Mouse (Mus musculus) lung, postnatal 36 days (tissue): ENCODE measurements around the gene Med16.

Source experiments
- DNase-seq: peaks from one replicate; pipeline ENCODE4 v3.0.0; 2022; ENCODE audit warnings: mixed read lengths

Gene Med16

GRCm38 (mm10) chr10:79932736-79933135 lies 24.0 kb upstream of the Med16 start:
- DNase-seq: peak; percentile 78

- DNase-seq: no peak
These were observed 23.1 kb upstream of the Med16 start for GRCm38 (mm10) chr10:79931797-79932196.

DNA sequence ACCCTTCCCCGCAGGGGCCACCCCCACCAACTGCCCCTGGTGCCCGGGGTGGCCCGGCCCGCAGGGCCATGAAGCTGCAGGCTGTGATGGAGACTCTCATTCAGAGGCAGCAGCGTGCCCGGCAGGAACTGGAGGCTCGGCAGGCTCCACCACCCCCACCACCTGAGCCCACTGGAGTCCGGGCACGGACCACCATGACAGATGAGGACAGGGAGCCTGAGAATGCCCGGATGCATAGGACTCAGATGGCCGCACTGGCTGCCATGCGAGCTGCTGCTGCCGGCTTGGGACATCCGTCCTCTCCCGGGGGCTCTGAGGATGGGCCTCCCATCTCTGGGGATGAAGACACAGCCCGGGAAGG lies 22.1 kb upstream of the Med16 start:
- no peak for DNase-seq

DNA sequence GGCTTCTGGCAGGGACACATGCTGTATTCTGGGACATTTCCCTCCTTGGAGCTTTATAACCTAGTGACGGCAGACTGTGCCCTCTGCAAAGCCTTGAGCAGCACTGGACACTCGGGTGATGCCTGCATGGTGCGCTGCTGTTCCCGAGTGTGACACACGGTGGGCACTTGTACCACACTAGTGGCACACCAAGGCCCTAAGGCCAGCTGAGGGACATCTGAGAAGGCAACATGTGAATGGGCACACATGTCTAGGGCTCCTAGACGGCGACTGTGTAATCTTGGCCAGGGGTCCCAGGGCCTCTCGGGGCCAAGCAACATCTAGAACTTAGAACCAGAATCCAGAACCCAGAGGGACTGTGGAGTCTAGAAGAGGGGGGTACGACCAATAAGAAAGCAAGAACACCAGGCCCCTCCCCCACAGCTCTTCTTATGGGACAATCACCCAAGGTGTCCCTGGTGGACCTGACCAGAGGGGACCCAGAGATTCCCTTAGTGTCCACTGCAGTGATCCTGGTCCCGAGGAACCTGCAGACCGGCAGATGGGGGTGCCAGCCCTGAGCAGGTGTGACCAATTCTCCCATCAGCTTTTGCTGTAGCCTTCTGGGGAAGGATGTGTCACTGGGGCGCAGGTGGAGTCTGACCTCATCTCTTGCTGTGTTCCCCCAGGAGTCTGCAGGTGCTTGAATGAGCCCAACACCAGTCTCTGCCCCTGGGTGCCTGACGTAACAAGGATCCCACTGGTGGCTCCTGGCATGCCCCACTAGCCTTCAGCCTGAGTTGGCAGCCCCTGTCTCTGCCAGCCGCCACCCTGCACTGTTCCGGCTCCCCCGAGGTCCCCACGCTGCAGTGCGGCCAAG lies 21.5 kb upstream of the Med16 start:
- no peak for DNase-seq

DNA sequence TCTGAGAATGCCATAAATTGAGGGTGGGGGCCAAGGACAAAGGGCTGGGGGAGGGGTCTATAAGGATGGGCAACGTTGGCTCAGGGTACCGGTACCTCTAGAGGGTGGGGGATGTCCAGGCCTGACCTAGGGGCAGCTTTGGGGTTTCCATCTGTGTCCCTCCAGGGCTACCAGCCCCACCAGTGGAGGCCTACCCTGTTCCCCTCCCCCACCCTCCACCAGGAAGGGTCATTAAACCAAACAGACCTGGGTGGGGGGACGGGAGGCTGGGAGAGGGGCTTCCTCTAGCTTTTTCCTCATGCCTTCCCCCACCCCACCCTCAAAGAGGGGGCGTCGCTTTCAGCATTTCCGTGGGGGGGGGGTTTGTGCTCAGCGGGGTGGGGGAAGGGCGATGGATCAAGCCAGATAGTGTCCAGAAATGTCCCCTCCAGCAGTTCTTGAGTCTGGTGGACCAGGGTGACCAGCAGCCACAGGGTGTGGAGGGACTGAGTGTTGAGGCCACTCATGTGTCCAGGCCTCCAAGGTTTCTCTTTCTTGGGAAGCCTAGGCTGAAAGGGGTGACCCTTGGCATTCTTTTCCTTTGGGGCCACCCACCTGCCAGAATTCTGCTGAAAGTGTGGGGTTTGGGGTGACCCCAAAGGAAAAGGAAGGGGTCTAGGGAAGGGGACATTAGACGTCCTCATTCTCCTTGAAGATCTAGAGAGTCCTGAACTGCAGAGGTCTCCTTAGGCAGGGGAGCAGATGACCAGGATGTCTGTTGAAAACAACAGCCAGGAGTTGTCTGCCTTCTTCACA lies 20.4 kb upstream of the Med16 start:
- no peak for DNase-seq

DNA sequence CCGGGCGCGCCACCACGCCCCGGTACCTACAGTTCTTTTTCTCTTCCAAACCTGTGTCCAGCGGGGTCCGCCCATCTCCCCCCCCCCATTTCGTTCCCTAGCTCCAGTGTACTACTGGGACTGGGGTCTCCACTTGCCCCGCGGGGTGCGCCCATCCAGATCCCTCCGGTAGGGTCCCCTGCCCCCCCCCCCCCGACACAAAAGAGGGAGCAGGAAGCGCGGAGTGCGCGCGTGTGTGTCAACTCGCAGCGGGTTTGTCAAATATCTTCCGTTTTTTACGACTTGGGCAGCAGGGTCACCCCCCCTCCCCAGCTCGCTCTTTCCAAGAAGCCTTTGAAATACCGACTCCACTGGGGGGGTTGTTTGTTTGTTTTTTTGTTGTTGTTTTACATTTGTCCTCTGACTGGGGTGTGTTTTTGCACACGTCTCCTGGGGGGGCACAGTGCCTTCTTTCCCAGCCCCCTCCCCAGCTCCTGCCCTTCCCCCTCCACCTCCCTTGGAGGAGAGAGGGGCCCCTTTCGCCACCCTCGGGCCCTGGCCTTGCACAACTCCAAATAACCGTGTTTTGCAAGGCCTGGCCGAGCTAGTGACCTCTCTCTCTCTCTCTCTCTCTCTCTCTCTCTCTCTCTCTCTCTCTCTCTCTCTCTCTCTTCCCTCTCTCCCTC lies 19.4 kb upstream of the Med16 start:
- DNase-seq: peak; percentile 69

DNA sequence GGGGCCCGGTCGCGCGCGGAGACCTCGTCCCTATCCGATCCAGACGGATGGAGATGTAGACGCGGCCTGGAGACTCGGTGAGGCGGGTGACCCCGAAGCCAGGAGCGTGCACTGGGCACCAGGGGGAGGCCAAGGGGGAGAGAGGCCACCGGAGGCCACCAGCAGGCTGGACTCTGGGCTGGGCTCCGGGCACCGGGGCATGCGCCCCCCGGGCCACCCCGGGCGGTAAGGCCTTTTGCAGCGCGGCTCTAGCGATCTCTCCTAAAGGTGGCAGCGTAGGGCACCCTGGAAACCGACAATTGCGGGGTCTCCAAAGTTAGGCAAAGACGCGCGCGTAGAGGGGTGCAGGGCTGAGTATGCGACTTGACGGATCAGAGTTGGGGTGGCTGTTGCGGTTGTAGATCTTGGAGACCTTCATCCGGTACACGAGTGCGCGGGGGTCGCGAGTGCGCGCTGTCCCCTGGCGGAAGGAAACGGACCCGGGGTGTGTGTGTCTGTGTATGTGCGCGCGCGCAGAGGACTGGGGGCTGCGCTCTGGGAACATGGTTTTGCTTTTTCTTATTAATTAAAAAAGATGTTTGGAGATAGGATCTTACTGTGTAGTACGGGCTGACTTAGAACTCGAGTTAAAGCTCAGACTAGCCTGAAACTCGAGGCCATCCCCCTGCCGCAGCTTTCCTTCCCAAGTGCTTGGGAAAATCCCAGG lies 18.8 kb upstream of the Med16 start:
- DNase-seq: peak; percentile 58

DNA sequence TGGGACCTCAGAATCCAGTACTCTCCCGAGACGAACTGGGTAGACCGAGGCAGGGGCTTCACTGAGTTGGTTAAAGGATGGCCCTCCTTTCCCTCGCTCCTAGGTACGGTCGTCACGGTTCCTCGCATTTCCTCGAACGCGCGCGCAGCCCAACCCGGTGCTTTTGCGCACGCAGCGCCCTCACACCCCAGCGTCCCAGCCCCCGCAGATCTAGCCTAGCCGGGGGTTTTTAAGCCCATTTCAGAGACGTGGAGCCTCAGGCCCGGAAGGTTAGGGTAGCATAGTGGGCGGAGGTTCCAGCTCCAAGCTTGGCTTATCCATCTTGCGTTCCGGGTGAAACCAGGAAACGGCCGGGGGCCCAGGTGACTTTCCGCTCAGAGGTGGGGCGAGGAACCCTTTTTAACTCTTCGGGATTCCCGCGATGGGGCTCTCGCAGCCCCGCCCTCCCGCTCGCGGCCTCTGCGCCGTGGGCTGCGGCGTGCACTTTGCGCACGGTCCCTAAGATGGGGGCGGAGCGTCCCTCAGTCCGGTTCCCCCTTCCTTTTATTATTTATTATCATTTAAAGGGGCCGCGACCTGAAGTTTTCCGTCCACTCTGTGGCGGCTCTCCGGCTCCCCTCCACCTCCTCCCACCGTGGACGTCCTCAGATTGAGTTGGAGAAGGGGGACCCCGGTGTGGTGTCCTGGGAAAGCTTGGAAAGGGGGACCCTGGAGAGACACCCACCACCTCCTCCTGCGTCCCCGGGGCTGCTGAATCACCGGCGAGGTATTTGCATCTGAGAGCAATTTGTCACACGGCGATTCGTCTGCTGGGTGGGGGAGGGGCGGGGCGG lies 18.0 kb upstream of the Med16 start, which contains the start of gene Arid3a:
TSS of gene Arid3a (plus strand) at position 553 of the 833 bp plus-strand sequence.
- DNase-seq: peak; percentile 92

DNA sequence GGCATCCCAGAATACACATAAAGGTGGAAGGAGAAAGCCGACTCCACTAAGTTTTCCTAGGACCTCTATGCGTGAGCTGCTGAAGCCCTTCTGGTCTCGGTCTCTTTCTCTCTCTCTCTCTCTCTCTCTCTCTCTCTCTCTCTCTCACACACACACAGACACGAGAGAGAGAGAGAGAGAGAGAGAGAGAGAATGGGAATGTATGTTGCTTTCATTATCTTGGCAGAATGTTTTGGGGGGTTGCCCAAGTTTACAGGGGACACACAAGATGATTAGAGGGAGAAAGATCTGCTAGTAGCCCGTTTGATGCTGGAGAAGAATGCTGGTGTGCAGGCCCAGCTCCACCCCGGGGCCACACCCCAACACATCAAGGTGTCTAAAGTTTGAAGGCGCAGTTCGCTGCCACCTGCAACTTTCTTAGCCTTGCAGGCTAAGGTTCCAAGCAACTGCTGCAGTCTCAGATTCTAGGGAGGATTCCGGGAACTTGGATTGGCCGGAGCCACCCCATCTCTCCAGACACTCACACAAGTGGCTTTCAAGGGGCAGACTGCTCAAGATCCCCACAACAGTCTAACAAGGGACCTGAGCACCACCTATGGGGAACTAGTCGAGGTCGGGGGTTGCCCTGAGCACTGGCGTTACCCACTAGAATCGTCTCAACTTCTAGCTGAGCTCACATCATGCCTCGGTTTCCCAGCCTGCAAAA lies 17.2 kb upstream of the Med16 start:
- no peak for DNase-seq

- DNase-seq: peak; percentile 95
These were observed 16.5 kb upstream of the Med16 start for GRCm38 (mm10) chr10:79924998-79925784.

DNA sequence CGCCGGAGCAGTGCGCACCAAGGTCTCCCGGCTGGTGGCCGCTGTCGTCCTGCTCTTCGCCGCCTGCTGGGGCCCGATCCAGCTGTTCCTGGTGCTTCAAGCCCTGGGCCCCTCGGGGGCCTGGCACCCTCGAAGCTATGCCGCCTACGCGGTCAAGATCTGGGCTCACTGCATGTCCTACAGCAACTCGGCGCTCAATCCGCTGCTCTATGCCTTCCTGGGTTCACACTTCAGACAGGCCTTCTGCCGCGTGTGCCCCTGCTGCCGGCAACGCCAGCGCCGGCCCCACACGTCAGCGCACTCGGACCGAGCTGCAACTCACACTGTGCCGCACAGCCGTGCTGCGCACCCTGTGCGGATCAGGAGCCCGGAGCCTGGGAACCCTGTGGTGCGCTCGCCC lies 12.8 kb upstream of the Med16 start:
- no peak for DNase-seq

DNA sequence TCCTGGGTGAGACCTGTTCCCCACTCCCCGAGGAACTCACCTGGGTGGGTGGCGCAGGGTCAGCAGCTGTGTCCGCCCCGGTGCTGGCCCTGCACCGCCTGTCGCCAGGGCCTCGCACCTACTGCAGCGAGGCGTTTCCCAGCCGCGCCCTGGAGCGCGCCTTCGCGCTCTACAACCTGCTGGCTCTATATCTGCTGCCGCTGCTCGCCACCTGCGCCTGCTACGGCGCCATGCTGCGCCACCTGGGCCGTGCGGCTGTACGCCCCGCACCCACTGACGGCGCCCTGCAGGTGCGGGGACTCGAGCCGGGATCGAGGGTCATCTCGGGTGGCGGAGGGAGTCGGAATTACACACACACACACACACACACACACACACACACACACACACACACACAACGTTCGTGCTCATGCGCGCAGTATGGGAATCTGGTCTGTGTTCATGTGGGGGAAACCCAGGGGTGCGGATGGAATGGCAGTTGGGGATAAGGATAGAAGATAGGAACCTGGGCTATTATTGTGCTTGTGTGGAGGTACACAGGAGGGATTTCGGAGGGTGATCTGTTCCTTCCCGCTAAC lies 12.3 kb upstream of the Med16 start, which contains the start of gene R3hdm4:
TSS of gene R3hdm4 (minus strand) at position 251 of the 578 bp plus-strand sequence.
- DNase-seq: no peak

DNA sequence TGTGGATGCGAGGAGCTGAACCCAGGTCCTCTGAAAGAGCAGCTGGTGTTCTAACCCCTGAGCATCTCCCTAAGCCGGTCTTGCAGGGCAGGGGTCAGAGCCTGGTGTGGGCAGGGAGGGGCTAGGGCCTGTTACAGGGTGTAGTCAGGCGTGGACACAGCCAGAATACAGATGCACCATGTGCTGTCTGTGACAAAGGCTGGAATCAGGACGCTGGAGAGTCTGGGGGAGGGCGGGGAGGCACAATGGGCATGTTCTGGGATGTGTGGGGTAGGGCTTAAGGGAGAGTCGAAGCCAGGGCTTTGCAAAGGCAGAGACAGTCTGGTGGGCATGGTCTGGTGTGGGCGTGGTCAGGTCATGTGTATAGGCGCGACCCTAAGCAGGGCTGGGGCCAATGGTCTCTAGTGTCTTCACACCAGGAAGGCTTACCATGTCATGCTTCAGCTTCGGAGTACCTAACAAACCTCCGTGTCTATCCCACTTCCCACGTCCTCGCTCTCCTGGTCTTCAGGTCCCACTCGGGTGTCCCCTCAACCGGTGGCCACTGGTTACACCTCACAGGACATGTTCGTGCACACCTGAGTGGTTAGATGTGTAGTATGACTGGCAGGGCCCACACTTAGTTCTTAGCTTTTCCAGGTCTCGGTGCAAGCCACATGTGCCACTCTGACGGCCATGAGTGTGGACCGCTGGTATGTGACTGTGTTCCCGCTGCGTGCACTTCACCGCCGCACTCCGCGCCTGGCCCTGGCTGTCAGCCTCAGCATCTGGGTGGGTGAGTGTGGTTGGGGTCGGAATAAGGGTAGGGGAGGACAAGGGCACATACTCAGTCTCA lies 11.6 kb upstream of the Med16 start:
- no peak for DNase-seq

- DNase-seq: peak; percentile 67
These were observed 10.6 kb upstream of the Med16 start for GRCm38 (mm10) chr10:79919251-79919849.

DNA sequence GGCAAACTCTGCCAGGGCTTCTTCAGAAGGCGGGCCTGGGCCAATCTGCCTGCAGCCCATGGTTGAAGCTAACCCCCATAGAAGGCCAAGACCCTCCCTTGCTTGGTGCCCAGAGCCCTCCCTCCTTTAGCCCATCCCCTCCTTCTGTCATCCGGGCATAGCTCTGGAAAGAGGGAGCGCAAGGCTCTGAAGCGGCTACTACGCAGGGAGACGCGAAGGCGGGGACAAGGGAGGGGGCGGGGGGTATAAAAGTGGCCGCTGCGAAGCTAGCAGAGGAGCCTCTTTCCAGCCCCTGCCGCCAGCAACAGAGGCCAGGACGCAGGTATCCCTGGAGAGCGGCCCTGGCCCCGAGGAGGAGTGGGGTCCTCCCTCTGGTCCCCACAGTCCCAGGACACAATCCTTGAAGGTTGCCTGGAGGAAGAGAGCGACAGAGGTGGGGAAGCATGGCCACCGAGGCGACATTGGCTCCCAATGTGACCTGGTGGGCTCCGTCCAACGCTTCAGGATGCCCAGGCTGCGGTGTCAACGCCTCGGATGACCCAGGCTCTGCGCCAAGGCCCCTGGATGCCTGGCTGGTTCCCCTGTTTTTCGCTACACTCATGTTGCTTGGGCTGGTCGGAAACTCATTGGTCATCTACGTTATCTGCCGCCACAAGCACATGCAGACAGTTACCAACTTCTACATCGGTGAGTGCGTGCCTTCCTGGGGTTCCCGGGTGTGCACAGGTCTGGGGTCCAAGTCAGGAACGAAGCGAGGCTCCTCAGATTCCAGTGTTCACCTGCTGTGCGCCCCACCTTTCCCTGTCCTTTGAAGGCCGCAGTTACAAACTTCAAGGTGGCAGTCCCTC lies 9.7 kb upstream of the Med16 start:
- peak; percentile 56 for DNase-seq

- no peak for DNase-seq
These were observed 8.9 kb upstream of the Med16 start for GRCm38 (mm10) chr10:79917532-79918100.
